Mouse (Mus musculus) ES-Bruce4 (cell line): ENCODE results near the gene Hoxd4.

Experiments
- CTCF ChIP-seq: IDR thresholded peaks from one replicate; pipeline ENCODE4 v1.8.1; 2011; ENCODE audit warnings: low read depth, low read length
- EP300 ChIP-seq: IDR thresholded peaks from 2 replicates; pipeline ENCODE4 v1.6.1; 2011; ENCODE audit warnings: low read depth, low read length; ENCODE audit not compliant: insufficient read depth
- POLR2A ChIP-seq: IDR thresholded peaks from one replicate; pipeline ENCODE4 v1.8.1; 2011; ENCODE audit warnings: low read length; ENCODE audit not compliant: insufficient read depth

GRCm38 (mm10) chr2:74703317-74703716 lies 8.4 kb upstream of the Hoxd4 start:
- TF ChIP-seq POLR2A (no peak), EP300 (no peak), CTCF (no peak)
